Mouse (Mus musculus) forebrain, embryonic 13.5 days (tissue): ENCODE measurements at regions not wholly inside any gene's neighbourhood (a gene's known extent, or its start where the extent isn't known, plus 50 kb on each side); places are given as distances from the start of the nearest gene placed in this dataset.
"Not testable (repeated sequence)": the region's sequence is repeated elsewhere in the genome, so short reads cannot be mapped to it uniquely, and the experiment has no call there.

ENCODE experiments used
- ATAC-seq: fragments of 200-750 bp; cut with Nextera tagmentation; 2 replicates; pipeline ENCODE4 v1.8.0; 2017
- H3K27ac ChIP-seq: fragments of 300-500 bp; sonication (generic); 2 replicates; pipeline ENCODE4 v1.5.1; 2015; ENCODE audit warnings: inconsistent platforms, mild to moderate bottlenecking, moderate library complexity
- H3K27me3 ChIP-seq: fragments of 300-500 bp; sonication (generic); 2 replicates; pipeline ENCODE4 v1.6.1; 2015; ENCODE audit warnings: mild to moderate bottlenecking, inconsistent platforms
- H3K36me3 ChIP-seq: fragments of 300-500 bp; sonication (generic); 2 replicates; pipeline ENCODE4 v1.6.1; 2015; ENCODE audit warnings: mild to moderate bottlenecking, inconsistent platforms; ENCODE audit not compliant: poor library complexity, severe bottlenecking
- H3K4me1 ChIP-seq: fragments of 300-500 bp; sonication (generic); 2 replicates; pipeline ENCODE4 v1.6.1; 2015; ENCODE audit warnings: inconsistent platforms
- H3K4me2 ChIP-seq: fragments of 300-500 bp; sonication (generic); 2 replicates; pipeline ENCODE4 v1.6.1; 2015; ENCODE audit warnings: inconsistent platforms, mild to moderate bottlenecking, moderate library complexity
- H3K4me3 ChIP-seq: fragments of 300-500 bp; sonication (generic); 2 replicates; pipeline ENCODE4 v1.5.1; 2015; ENCODE audit warnings: mild to moderate bottlenecking, inconsistent platforms
- H3K9ac ChIP-seq: fragments of 300-500 bp; sonication (generic); 2 replicates; pipeline ENCODE4 v1.6.1; 2015; ENCODE audit warnings: mild to moderate bottlenecking, inconsistent platforms
- H3K9me3 ChIP-seq: fragments of 300-500 bp; sonication (generic); replicated peaks from 2 replicates; pipeline ENCODE4 v1.6.1; 2016; ENCODE audit warnings: inconsistent platforms
- WGBS: fragments of 180-500 bp; shearing (Covaris S2); methylation state at CpG from one replicate; pipeline ENCODE4 v1.1.7; 2015; 5-methylcytosine and 5-hydroxymethylcytosine counted together

DNA sequence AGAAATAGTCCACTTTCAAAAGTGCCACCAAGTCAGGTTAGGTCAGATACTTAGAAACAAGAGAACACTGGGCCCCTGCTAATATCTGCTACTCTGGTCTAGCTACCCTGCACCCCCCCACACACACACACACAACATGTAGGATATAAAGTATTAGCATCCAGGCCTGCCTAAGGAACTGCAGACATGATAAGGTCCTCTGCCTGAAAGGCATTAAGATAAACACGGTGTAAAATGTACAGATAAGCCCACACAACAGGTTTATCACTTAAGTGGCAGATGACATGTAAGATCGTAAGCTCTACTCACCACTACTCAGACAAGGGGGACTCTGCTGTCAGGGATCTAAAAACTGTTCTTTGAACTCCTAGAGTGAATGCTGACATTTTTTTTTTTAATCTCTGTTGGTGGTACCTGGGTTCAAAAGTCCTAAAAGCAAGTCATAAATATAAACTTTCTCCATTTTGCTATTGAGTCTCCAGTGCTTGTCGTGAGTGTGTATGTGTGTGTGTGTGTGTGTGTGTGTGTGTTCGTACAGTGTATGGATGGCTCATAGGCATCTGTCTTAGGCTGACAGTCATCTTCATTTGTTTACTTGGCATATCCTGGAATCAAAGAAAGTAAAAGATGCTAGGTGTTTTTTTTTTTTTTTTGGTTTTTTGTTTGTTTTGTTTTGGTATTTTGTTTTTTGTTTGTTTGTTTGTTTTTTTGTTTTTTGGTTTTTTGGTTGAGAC is 52.2 kb downstream of the Gm9817 start:
- H3K4me2 ChIP-seq: no peak overlapping the region
- no peaks in the 10 kb centered on the region for H3K36me3 ChIP-seq
- no peaks in the 10 kb centered on the region for H3K4me1 ChIP-seq
- no peak overlapping the region for H3K27ac ChIP-seq
- WGBS: 89% methylated on average over 4 of the region's 4 CpGs
- H3K9ac ChIP-seq: no peak overlapping the region
- no peak for ATAC-seq
- H3K4me3 ChIP-seq: no peak overlapping the region
- no peaks in the 10 kb centered on the region for H3K9me3 ChIP-seq
- no peaks in the 10 kb centered on the region for H3K27me3 ChIP-seq

DNA sequence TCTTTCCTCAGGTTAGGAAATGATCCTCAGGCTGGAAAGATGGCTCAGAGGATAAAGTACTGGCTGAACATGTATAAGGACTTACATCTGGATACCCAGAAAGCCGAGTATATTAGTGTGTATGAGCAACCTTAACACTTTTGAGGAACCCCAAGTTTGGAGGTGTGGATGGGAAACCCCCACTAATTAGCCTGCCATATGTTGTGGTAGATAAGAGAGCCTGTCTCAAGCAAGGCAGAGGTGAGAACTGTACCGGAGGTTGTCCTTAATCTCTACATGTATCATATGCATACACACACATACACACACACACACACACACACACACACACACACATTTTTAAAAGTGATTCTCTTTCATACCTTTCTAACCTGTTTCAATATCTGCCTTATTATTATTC is 62.1 kb downstream of the Gm9817 start:
- Histone ChIP-seq H3K9ac (no peak overlapping the region), H3K36me3 (no peaks in the 10 kb centered on the region), H3K27ac (no peak overlapping the region), H3K4me2 (no peak overlapping the region), H3K9me3 (no peaks in the 10 kb centered on the region), H3K4me1 (no peaks in the 10 kb centered on the region), H3K4me3 (no peak overlapping the region), H3K27me3 (no peaks in the 10 kb centered on the region)
- 91% methylated on average over 2 of the region's 2 CpGs for WGBS
- no peak for ATAC-seq

DNA sequence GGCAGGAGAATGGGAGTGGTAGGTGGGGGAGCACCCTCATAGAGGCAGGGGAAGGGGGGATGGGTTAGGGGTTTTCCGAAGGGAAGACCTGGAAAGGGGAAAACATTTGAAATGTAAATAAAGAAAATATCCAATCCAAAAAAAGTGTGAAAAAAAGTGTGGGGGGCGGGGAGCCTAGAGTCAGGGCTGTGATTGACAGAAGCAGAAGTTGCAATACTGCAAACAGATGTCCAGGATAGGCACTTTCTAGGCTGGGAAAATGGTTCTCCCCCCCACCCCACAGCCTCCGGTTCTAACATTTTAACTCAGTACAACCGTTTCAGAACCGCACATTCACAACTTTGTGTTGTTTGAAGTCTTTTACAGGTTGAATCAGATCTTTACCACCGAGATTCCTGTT is 66.6 kb downstream of the Gm9817 start:
- Histone ChIP-seq H3K9ac (no peak overlapping the region), H3K4me2 (no peak overlapping the region), H3K9me3 (no peaks in the 10 kb centered on the region), H3K36me3 (no peaks in the 10 kb centered on the region), H3K4me1 (no peaks in the 10 kb centered on the region), H3K27me3 (no peaks in the 10 kb centered on the region), H3K27ac (no peak overlapping the region), H3K4me3 (no peak overlapping the region)
- no peak for ATAC-seq
- WGBS: 79% methylated on average over 6 of the region's 6 CpGs

DNA sequence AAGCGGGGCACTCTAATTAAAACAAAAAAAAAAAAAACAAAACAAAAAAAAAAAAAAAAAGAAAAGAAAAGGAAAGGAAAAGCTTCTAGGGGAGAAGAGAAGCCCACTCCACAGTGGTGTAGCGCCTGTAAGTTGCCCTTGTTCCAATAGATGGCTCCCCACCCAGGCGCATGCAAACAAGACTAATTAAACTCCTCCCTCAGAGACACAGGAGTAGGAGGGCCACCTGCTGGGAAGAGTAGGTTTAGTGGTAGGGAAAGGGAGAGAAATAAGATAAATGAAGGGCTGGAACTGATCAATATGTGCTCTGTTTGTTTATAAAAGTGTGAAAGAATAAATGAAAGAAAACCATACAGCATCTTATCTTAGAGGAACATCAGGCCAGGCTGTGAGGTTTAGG is 77.7 kb downstream of the Gm9817 start:
- no peak overlapping the region for H3K4me3 ChIP-seq
- H3K27me3 ChIP-seq: no peaks in the 10 kb centered on the region
- no peak for ATAC-seq
- H3K4me1 ChIP-seq: no peaks in the 10 kb centered on the region
- no peaks in the 10 kb centered on the region for H3K9me3 ChIP-seq
- no peaks in the 10 kb centered on the region for H3K36me3 ChIP-seq
- WGBS: 59% methylated on average over 3 of the region's 3 CpGs
- H3K4me2 ChIP-seq: no peak overlapping the region
- H3K9ac ChIP-seq: no peak overlapping the region
- no peak overlapping the region for H3K27ac ChIP-seq

DNA sequence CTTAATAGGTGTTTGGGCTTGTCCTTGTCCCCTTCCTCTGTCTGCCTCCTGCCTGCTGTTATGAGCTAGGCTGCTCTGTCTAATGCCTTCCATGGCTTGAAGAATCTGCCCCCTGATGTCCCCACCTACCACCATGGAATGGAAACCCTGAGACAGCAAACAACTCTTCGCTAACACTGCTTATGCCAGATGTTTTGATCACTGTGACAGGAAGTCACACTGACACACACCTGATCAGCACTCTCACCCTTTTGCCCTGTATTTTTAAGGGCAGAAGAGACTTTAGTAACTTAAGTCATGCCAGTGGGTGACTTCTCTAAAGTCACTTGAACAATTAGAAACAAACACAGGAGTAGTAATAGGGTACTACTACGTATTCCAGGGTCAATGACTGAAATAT is 78.5 kb downstream of the Gm9817 start:
- Histone ChIP-seq H3K9me3 (no peaks in the 10 kb centered on the region), H3K4me3 (no peak overlapping the region), H3K9ac (no peak overlapping the region), H3K36me3 (no peaks in the 10 kb centered on the region), H3K27ac (no peak overlapping the region), H3K4me2 (no peak overlapping the region), H3K27me3 (no peaks in the 10 kb centered on the region), H3K4me1 (no peaks in the 10 kb centered on the region)
- WGBS: 91% methylated on average over 2 of the region's 2 CpGs
- ATAC-seq: no peak

DNA sequence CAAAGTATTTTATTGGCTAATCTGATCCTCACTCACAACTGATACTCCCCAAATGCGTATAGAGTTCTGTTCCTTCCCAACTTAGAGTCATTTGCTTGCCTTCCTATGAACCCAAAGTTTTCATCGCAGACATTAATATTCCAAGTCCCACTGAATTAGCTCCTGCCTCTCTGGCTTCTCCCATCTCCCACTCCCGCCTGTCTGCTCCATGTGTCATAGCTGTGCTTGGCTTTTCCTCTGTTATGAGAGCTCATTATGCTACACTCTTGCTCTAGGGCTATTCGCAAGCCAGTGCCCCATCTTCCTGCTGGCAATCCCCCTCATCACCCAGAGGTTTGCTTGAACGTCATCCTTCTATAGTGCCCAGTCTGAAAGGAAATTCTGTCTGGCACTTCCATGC is 81.8 kb downstream of the Gm9817 start:
- Histone ChIP-seq H3K27ac (no peak overlapping the region), H3K27me3 (no peaks in the 10 kb centered on the region), H3K4me2 (no peak overlapping the region), H3K4me1 (no peaks in the 10 kb centered on the region), H3K4me3 (no peak overlapping the region), H3K9ac (no peak overlapping the region), H3K36me3 (no peaks in the 10 kb centered on the region), H3K9me3 (no peaks in the 10 kb centered on the region)
- 90% methylated on average over 5 of the region's 5 CpGs for WGBS
- ATAC-seq: no peak

DNA sequence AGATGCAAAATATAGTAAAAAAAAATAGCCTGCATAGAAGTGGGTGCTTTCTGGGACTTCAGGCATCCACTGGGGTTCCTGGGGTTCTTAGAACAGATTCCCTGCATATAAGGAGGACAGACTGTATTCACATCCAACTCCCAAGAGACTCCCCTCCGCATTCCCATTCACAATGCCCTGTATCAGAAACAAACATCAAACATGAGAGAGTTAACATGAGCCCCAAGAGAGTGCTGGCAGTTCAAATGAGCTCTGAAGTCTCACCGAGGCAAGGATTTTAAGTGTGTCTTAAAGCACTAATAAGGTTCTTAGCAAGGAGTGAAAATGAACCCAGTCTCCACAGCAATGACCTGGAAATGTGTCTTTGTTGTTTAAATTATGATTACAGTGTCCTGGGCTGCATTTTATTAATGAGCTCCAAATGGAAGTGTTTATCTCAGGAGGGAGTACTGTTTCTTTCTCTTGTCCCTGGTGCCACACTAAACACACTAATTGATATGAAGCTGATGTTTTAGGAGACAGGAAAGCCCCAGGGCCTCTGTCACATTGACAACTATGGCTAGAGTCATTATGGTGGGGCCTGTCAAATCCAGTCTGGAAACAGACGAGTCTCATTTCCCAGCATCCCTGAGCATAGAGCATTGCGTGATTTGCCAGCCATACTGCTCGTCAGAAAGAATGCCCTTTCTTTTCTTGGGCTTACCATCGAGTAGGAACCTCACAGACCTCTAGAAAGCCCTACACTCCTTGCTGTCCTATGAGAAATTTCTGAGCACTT is 85.7 kb downstream of the Gm9817 start:
- no peaks in the 10 kb centered on the region for H3K36me3 ChIP-seq
- no peak overlapping the region for H3K4me2 ChIP-seq
- no peak overlapping the region for H3K4me3 ChIP-seq
- no peak overlapping the region for H3K27ac ChIP-seq
- no peak for ATAC-seq
- WGBS: 56% methylated on average over 6 of the region's 6 CpGs
- no peaks in the 10 kb centered on the region for H3K4me1 ChIP-seq
- H3K9me3 ChIP-seq: no peaks in the 10 kb centered on the region
- no peak overlapping the region for H3K9ac ChIP-seq
- H3K27me3 ChIP-seq: no peaks in the 10 kb centered on the region

DNA sequence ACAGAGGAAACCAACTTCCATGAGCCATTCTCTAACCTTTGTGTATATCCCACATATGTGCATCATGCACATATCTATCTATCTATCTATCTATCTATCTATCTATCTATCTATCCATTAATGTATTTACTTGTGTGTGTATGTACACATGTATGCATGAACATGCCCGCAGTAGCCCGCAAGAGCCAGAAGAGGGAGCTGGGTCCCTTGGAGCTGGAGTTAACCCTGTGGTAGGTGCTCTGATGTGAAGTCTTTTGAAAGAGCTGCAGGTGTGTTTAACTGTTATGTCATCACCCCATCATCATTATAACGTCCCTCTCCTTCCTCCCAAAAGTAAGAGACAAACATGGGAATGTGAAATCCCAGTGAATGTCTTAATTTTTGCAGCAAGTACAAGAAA is 86.7 kb downstream of the Gm9817 start:
- H3K9ac ChIP-seq: no peak overlapping the region
- no peak overlapping the region for H3K4me2 ChIP-seq
- H3K27me3 ChIP-seq: no peaks in the 10 kb centered on the region
- no peaks in the 10 kb centered on the region for H3K4me1 ChIP-seq
- no peak for ATAC-seq
- WGBS: 90% methylated on average over 3 of the region's 3 CpGs
- H3K27ac ChIP-seq: no peak overlapping the region
- H3K4me3 ChIP-seq: no peak overlapping the region
- H3K9me3 ChIP-seq: no peaks in the 10 kb centered on the region
- no peaks in the 10 kb centered on the region for H3K36me3 ChIP-seq

DNA sequence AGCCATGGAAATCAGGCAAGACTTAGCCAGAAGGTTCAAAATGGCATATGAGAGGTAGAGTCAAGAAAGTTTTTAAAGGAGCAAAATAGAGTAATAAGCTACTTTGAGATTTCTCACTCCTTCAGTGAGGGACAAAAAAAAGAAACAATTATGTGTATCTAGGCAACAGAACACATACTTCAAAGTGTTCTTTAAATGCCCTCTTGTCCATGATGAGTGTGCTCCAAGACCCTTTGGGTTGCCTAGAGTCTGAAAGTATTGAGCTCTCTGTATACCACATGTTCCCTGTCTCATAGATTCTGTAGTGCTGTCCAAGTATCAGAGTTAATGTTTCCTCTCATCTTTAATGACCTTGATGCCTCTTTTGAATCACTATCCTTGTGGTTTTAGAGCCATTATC is 91.2 kb downstream of the Gm9817 start:
- H3K27me3 ChIP-seq: no peaks in the 10 kb centered on the region
- no peak overlapping the region for H3K27ac ChIP-seq
- H3K36me3 ChIP-seq: no peaks in the 10 kb centered on the region
- H3K9ac ChIP-seq: no peak overlapping the region
- H3K4me2 ChIP-seq: no peak overlapping the region
- H3K4me3 ChIP-seq: no peak overlapping the region
- H3K4me1 ChIP-seq: no peaks in the 10 kb centered on the region
- H3K9me3 ChIP-seq: no peaks in the 10 kb centered on the region
- no peak for ATAC-seq

DNA sequence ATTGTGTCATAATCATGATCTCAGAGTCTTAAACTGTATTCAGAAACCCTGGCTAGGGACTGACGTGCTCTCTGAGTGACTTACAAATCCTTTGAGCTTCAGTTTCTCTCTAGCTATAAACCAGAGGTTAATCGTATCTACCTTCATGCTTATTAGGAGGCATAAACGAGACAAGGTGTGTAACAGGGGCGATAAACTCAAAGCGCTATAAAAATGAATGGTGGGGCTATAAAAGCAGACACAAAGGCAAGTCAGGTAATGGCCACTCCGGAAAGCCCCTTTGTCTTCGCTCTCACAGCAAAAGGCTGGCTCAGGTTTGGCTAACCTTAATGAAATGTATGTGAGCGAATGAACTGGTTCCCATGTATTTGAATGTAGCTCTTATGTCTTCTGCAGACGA is 94.6 kb downstream of the Gm9817 start:
- no peak overlapping the region for H3K4me3 ChIP-seq
- no peak for ATAC-seq
- no peaks in the 10 kb centered on the region for H3K27me3 ChIP-seq
- no peak overlapping the region for H3K9ac ChIP-seq
- no peaks in the 10 kb centered on the region for H3K9me3 ChIP-seq
- no peaks in the 10 kb centered on the region for H3K36me3 ChIP-seq
- WGBS: 85% methylated on average over 9 of the region's 9 CpGs
- no peak overlapping the region for H3K27ac ChIP-seq
- H3K4me1 ChIP-seq: no peaks in the 10 kb centered on the region
- H3K4me2 ChIP-seq: no peak overlapping the region

DNA sequence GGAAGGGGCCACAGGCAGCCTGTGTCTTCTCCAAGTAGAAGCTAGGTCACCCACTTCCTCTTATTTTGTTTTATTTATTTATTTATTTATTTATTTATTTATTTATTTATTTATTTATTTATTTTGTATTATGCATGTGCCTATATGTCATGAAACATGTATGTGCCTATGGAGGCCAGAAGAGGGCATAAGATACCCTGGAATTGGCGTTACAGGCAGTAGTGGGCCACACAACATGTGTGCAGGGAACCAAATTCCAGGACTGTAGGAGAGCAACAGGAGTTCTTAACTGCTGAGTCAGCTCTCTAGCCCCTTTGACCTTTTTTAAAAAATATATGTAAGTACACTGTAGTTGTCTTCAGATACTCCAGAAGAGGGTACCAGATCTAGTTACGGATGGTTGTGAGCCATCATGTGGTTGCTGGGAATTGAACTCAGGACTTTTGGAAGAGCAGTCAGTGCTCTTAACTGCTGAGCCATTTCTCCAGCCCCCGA is 97.3 kb downstream of the Gm9817 start:
- H3K36me3 ChIP-seq, H3K4me2 ChIP-seq, H3K9ac ChIP-seq, H3K4me1 ChIP-seq, H3K9me3 ChIP-seq, H3K4me3 ChIP-seq, H3K27me3 ChIP-seq, ATAC-seq, H3K27ac ChIP-seq: not testable (repeated sequence)
- WGBS: 88% methylated on average over 3 of the region's 3 CpGs

DNA sequence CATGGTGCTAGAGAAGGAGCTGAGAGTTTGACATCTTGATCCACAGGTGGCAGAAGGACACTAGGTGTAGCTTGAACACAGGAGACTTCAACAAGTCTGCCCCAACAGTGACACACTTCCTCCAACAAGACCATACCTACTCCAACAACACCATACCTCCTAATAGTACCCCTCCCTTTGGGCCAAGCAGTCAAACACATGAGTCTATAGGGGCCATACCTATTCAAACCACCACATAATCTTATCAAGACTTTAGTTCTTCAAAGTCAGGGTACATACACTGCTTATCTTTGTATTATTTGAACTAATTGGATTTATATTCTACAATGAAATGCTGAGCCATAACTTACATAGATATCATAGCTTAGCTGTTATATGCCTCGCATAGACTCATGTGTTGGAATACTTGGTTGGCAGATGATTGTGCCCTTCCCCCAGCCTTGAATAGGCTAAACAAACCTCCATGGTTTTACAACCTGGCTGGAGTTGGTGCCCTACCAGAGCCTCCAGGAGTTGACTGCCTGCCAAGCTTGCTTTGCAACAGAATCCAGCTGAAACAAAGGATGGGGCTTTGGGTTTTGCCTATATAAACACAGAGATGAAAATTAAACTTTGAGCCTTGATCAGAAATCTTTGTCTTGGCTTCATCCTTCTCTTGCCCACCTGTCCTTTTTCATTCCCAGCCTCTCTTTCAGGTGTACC is 103.2 kb downstream of the Gm9817 start:
- Histone ChIP-seq H3K4me3 (no peak overlapping the region), H3K9me3 (no peaks in the 10 kb centered on the region), H3K4me2 (no peak overlapping the region), H3K4me1 (no peaks in the 10 kb centered on the region), H3K36me3 (no peaks in the 10 kb centered on the region), H3K27ac (no peak overlapping the region), H3K27me3 (0 out of 2 replicates have a peak, but pooled peaks cover 4% of the 10 kb centered on the region), H3K9ac (no peak overlapping the region)
- 90% methylated on average over 1 of the region's 1 CpGs for WGBS
- ATAC-seq: no peak
